Mouse (Mus musculus) fibroblast of lung, adult 2 months (primary cell): ENCODE results near the gene Tsfm.

ENCODE experiments used
- DNase-seq: peaks from one replicate; pipeline ENCODE4 v3.0.0-alpha.2; 2011; ENCODE audit warnings: low read depth

Tsfm gene

DNA sequence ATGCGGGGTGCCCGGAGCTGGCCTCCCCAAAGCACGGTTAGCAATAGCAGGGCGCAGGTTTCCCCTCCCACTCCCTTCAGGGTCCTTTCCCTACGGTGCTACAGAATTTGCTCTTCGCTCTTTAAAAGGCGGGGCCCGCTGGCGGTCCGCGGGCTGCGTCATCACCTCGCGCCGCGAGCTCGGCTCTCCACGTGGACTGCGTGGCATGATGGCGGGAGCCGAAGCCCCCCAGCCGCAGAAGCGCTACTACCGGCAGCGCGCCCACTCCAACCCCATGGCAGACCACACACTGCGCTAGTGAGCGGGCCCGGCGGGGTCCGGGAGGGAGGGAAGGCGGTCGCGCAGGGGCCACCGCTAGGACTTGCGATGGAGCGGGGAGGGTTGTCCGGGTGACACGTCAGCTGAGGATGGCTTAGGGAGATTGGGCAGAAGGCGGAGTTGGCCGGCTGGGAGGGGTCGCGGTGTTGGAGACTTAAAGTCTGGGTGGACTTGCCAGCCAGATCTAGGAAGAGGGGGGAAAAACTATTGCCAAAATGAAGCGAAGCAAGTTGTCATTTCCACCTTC is 11.2 kb upstream of the Tsfm start:
- DNase-seq, result peak; percentile 60

DNA sequence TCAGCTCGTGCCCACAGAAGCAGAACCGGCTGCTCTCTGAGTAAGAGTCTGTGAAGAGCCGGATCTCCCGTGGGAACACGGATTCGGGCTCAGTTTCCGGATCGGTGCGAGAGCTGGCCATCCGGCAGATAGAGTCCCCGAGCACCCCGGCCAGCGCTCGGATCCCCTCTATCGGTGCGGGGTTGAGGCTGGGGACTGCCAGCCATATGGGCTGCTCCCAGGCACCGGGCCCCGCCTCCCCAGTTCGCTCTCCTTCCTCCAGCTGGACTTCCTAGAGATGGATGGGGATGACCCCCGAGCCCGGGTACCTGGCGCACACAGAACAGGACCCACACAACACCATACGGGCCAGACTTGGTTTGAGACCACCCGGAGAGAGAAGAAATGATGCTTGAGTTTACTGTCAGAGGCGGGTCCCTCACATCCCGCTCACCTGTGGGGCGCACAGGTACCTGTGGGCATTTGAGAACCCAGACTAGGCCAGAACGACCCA is 10.7 kb upstream of the Tsfm start, which contains the start of the genes Mettl1 and Eef1akmt3:
Gene Mettl1, plus strand, starts transcription at position 141 of the 493 bp plus-strand sequence.
Gene Eef1akmt3, minus strand, starts transcription at position 240 of the 493 bp plus-strand sequence.
- DNase-seq, result no peak

DNA sequence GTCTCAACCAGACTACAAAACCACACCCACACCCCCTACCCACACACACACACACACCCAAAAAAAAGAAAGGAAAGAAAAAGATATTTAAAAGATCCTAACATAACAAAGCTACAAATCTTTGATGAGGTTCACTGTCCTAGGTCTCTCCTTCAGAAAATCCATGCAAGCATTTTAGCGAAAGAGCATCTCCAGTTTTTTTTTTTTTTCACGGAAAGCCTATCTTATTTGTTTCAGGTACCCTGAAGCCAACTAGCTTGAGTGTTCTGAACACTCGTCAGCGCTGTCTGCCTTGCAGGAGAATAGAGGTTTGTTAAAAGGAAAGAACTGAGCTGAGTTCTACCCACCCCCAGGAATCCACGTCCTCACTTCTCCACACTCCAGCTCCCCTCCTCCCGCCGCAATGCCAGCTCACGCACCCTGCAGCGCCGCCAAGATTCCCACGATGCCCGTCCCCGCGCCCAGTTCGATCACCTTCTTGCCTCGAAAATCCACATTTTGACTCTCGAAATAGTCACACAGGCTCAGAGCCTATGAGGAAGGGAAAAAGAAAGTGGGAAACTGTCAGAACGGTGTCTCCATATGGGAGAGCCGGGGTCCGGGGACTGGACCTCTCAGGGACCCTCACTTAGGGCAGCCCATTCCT is 10.1 kb upstream of the Tsfm start:
- no peak for DNase-seq

- DNase-seq, result no peak
Measured at GRCm38 (mm10) chr10:127037641-127038040, 7.0 kb upstream of the Tsfm start.

DNA sequence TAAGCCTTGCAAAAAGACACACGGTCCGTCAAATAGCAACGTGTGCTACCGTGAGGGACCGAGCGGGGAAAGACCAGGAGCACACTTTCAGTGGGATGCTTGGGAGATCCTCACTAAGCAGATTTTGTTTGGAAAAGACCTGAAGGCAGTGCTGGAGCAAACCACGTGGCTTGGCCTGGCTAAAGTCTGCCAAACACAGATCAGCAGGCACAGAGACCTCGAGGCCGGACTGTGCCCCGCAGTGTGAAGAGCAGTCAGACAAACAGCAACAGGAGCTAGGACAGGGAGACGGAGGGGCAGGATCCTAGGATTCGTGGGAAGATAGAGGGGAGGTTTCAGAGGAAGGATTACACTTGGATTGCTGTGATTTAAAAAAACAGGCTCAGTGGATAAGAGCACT is 5.6 kb upstream of the Tsfm start:
- DNase-seq, result no peak

GRCm38 (mm10) chr10:127033301-127033741 is 2.7 kb upstream of the Tsfm start:
- no peak for DNase-seq

DNA sequence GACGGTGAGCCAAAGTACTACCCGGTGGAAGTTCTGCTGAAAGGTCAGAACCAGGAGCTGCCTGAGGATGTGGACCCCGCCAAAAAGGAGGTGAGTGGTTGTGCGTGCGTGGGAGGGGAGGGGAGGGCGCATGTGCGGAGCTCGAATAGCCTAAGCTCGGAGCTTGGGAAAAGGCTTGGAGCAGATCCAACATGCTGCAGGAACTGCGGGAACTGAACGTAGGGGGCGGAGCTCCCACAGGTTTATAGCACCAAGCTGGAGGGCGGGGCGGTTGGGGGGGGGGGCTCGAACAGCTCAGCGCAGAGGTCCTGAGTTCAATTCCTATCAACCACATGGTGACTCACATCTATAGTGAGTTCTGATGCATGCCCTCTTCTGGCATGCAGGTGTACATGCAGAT is 12.2 kb downstream of the Tsfm start:
- DNase-seq, result no peak

- no peak for DNase-seq
Measured at GRCm38 (mm10) chr10:127017071-127017470, 13.6 kb downstream of the Tsfm start.

GRCm38 (mm10) chr10:127016488-127016887 is 14.2 kb downstream of the Tsfm start:
- DNase-seq, result no peak

- no peak for DNase-seq
Measured at GRCm38 (mm10) chr10:127003806-127004205, 26.8 kb downstream of the Tsfm start.

GRCm38 (mm10) chr10:127003334-127003733 is 27.3 kb downstream of the Tsfm start:
- DNase-seq, result no peak

DNA sequence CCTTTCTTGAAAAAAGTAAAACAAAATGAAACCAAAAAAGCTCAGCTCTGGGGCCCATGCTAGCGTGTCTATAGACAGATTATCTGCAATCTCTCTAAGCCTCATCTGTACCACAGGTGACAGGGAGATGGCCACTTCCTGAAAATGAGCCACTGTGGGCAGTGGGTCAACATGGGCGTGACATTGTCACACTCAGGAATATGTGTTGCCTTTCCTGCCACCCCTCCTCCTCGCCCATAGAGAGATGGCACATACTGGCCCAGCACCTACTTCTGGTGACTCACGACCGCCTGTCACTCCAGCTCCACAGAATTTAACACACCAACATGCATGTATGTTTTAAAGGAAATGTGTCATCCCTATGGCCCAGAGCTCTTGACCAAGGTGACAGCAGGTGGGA is 27.9 kb downstream of the Tsfm start:
- DNase-seq, result no peak

GRCm38 (mm10) chr10:127002056-127002455 is 28.6 kb downstream of the Tsfm start:
- DNase-seq, result no peak

DNA sequence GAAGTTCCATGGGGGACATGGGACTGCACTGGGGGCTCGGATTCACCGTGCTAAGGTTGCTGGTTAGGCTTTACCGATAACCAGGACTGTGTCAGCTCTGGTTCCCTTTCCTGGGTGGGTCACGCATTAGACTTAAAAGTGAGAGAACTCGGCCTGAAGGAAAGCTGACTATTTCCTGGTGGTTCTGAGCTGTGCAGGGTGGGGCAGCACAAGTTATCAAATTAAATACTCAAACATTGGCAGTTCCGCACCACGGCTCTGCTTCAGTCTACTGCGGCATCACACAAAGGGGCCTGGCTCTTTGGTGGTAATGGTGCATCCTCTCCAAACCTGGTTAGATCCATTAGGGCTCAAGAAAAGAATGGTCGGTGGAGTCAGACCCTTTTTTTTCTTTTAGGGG is 29.3 kb downstream of the Tsfm start:
- DNase-seq, result no peak

GRCm38 (mm10) chr10:127000529-127000928 is 30.1 kb downstream of the Tsfm start, which contains the start of gene Avil:
TSS of gene Avil (plus strand) at chr10:127000709.
- DNase-seq, result no peak

GRCm38 (mm10) chr10:126997340-126998113 is 33.1 kb downstream of the Tsfm start:
- no peak for DNase-seq

DNA sequence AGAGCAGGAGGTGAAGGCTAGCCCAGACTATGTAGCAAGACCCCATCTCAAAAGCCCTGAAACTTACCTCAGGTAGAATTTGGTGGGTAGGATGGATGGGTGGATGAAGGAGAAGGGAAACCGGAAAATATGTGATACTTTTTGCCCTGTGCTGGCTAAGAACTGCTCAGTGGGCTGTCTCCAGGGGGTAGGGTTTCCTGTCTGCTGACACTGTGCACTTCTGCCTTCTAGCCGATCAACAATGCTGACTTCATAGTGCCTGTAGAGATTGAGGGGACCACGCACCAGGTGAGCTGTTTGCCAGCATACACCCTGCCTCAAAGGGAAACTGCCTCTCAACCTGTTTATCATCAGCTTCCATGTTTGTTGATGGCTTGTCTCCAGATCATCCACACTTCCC is 37.0 kb downstream of the Tsfm start:
- DNase-seq, result no peak

GRCm38 (mm10) chr10:126991676-126992075 is 39.0 kb downstream of the Tsfm start:
- DNase-seq, result no peak

GRCm38 (mm10) chr10:126990313-126991056 is 40.2 kb downstream of the Tsfm start:
- DNase-seq, result peak; percentile 61

DNA sequence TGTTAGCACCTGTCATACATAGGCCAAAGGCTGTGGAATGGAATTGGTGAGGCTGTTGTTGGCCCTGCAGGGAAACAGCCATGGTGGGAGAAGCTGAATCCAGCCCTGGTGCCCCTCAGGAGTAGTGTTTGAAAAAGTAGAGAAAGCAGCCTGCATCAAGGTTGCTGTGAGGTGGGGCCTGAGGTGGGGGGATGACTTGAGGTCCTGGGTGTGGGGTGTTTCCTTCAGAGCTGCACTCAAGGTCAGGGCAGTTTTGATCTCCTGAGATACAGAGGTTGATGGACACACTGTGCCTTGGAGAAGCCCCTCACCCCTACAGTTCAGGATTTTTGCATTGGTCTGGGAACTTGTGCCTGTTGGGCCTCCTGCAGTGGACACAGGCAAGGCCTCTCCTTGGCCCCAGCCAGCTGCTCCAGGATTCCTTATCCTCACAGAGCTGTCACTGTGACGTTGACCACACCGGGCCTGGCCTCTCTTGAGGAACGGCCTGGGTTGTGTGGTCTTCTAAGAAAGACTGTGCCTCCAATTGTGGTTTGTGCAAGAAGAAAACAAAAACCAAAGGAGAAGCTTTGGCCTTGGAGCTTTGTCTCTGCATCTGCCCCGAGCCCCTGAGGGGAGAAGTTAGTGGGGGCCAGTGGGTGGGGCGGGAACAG is 42.0 kb downstream of the Tsfm start:
- no peak for DNase-seq
